Mouse (Mus musculus): ENCODE results near the gene Nfya.

GRCm38 (mm10) chr17:48418174-48418573, 8.5 kb upstream of the Nfya start:
- TF ChIP-seq TAL1 (IDR thresholded peaks at IDR 0.05; ENCODE audit: low read length) = no peak
- TF ChIP-seq MAZ (IDR thresholded peaks at IDR 0.05; ENCODE audit: low read depth, low read length) = no peak
- TF ChIP-seq POLR2A (IDR thresholded peaks at IDR 0.05; ENCODE audit: control insufficient read depth in 1 of 2, insufficient read depth in 1 of 2, low read depth in 1 of 2, low read length in 2 of 2, poor library complexity in 1 of 2) = no peak; a peak in 1 of 4 replicates
